Mouse (Mus musculus) E14TG2a.4 (cell line): ENCODE measurements around the gene Wfdc1.

ENCODE experiments used
- H3K27me3 ChIP-seq: 2 replicates; pipeline ENCODE4 v1.6.1; 2014; ENCODE audit warnings: low read length, control low read depth; ENCODE audit not compliant: insufficient read depth
- H3K36me3 ChIP-seq: 2 replicates; pipeline ENCODE4 v1.6.1; 2014; ENCODE audit warnings: low read length, control low read depth; ENCODE audit not compliant: insufficient read depth
- H3K4me1 ChIP-seq: replicated peaks from 2 replicates; pipeline ENCODE4 v1.6.1; 2014; ENCODE audit warnings: low read depth, low read length, control low read depth
- H3K4me3 ChIP-seq: replicated peaks from 2 replicates; pipeline ENCODE4 v1.5.1; 2014; ENCODE audit warnings: mild to moderate bottlenecking, low read length
- H3K9me3 ChIP-seq: 2 replicates; pipeline ENCODE4 v1.6.1; 2014; ENCODE audit warnings: low read length, control low read depth
- CTCF ChIP-seq: conservative IDR thresholded peaks from 2 replicates; pipeline ENCODE4 v1.5.1; 2014; ENCODE audit warnings: low read length
- NANOG ChIP-seq: IDR thresholded peaks from 2 replicates; pipeline ENCODE4 v1.6.1; 2014; ENCODE audit warnings: borderline replicate concordance, low read length, mixed read lengths
- POU5F1 ChIP-seq: IDR thresholded peaks from 2 replicates; pipeline ENCODE4 v1.6.1; 2014; ENCODE audit warnings: low read length, borderline replicate concordance

Wfdc1 gene

GRCm38 (mm10) chr8:119708471-119708870 lies 42.3 kb downstream of the Wfdc1 start:
- Histone ChIP-seq H3K4me3 (no peak overlapping the region), H3K27me3 (peaks cover 24% of the 10 kb centered on the region; the same call in 1 of the 2 replicates), H3K9me3 (no peaks in the 10 kb centered on the region), H3K4me1 (peaks cover 8% of the 10 kb centered on the region), H3K36me3 (no peaks in the 10 kb centered on the region)
- no peak for TF ChIP-seq POU5F1
- TF ChIP-seq NANOG, result no peak
- no peak for TF ChIP-seq CTCF

GRCm38 (mm10) chr8:119708878-119709702 lies 42.9 kb downstream of the Wfdc1 start:
- Histone ChIP-seq H3K4me3 (no peak overlapping the region), H3K9me3 (no peaks in the 10 kb centered on the region), H3K36me3 (no peaks in the 10 kb centered on the region), H3K4me1 (peaks cover 8% of the 10 kb centered on the region), H3K27me3 (peaks cover 24% of the 10 kb centered on the region; the same call in 1 of the 2 replicates)
- no peak for TF ChIP-seq NANOG
- TF ChIP-seq POU5F1, result no peak
- no peak for TF ChIP-seq CTCF

- H3K9me3 ChIP-seq, result no peaks in the 10 kb centered on the region
- H3K4me1 ChIP-seq, result peaks cover 8% of the 10 kb centered on the region
- peaks cover 28% of the 10 kb centered on the region; the same call in 1 of the 2 replicates for H3K27me3 ChIP-seq
- H3K36me3 ChIP-seq, result no peaks in the 10 kb centered on the region
- no peak for TF ChIP-seq CTCF
- no peak for TF ChIP-seq POU5F1
- TF ChIP-seq NANOG, result no peak
- no peak overlapping the region for H3K4me3 ChIP-seq
These were observed 43.5 kb downstream of the Wfdc1 start for GRCm38 (mm10) chr8:119709703-119710093.

GRCm38 (mm10) chr8:119712226-119712625 lies 46.1 kb downstream of the Wfdc1 start:
- H3K4me3 ChIP-seq, result no peak overlapping the region
- H3K36me3 ChIP-seq, result no peaks in the 10 kb centered on the region

GRCm38 (mm10) chr8:119713421-119713820 lies 47.3 kb downstream of the Wfdc1 start:
- H3K4me3 ChIP-seq, result no peak overlapping the region
- H3K36me3 ChIP-seq, result no peaks in the 10 kb centered on the region
- H3K4me1 ChIP-seq, result peaks cover 25% of the 10 kb centered on the region
- TF ChIP-seq CTCF, result no peak
- no peak for TF ChIP-seq POU5F1
- TF ChIP-seq NANOG, result no peak
- no peaks in the 10 kb centered on the region for H3K9me3 ChIP-seq
- peaks cover 24% of the 10 kb centered on the region; the same call in 1 of the 2 replicates for H3K27me3 ChIP-seq

More at GRCm38 (mm10) chr8:119712226-119712625, 46.1 kb downstream of the Wfdc1 start:
- Histone ChIP-seq H3K9me3 (no peaks in the 10 kb centered on the region), H3K4me1 (peaks cover 23% of the 10 kb centered on the region), H3K27me3 (peaks cover 33% of the 10 kb centered on the region; the same call in 1 of the 2 replicates)
- no peak for TF ChIP-seq CTCF

- Histone ChIP-seq H3K9me3 (no peaks in the 10 kb centered on the region), H3K36me3 (no peaks in the 10 kb centered on the region), H3K4me3 (no peak overlapping the region), H3K4me1 (peaks cover 23% of the 10 kb centered on the region), H3K27me3 (peaks cover 22% of the 10 kb centered on the region; the same call in 1 of the 2 replicates)
- TF ChIP-seq CTCF, result no peak
- no peak for TF ChIP-seq NANOG
- TF ChIP-seq POU5F1, result no peak
These were observed 49.1 kb downstream of the Wfdc1 start for GRCm38 (mm10) chr8:119715221-119715620.

- H3K4me3 ChIP-seq, result no peak overlapping the region
- H3K27me3 ChIP-seq, result peaks cover 15% of the 10 kb centered on the region; the same call in 1 of the 2 replicates
- no peaks in the 10 kb centered on the region for H3K9me3 ChIP-seq
- TF ChIP-seq NANOG, result no peak
- no peak for TF ChIP-seq POU5F1
- no peak for TF ChIP-seq CTCF
- H3K4me1 ChIP-seq, result peaks cover 23% of the 10 kb centered on the region
- H3K36me3 ChIP-seq, result no peaks in the 10 kb centered on the region
These were observed 50.6 kb downstream of the Wfdc1 start for GRCm38 (mm10) chr8:119716730-119717299.

GRCm38 (mm10) chr8:119717765-119718164 lies 51.6 kb downstream of the Wfdc1 start:
- TF ChIP-seq NANOG (no peak), CTCF (peak; percentile 80), POU5F1 (no peak)
- peaks cover 14% of the 10 kb centered on the region for H3K27me3 ChIP-seq
- H3K36me3 ChIP-seq, result no peaks in the 10 kb centered on the region
- H3K9me3 ChIP-seq, result no peaks in the 10 kb centered on the region
- peaks cover 23% of the 10 kb centered on the region for H3K4me1 ChIP-seq
- H3K4me3 ChIP-seq, result no peak overlapping the region

GRCm38 (mm10) chr8:119719011-119719501 lies 52.9 kb downstream of the Wfdc1 start:
- Histone ChIP-seq H3K36me3 (no peaks in the 10 kb centered on the region), H3K27me3 (peaks cover 27% of the 10 kb centered on the region), H3K4me1 (peaks cover 23% of the 10 kb centered on the region), H3K9me3 (no peaks in the 10 kb centered on the region), H3K4me3 (no peak overlapping the region)
- TF ChIP-seq POU5F1 (no peak), NANOG (no peak), CTCF (no peak)
